Mouse (Mus musculus) ES-E14 (cell line): Measurements from ENCODE around the gene Ccr8.

Experiments used
- CHD2 ChIP-seq: IDR thresholded peaks from 2 replicates; pipeline ENCODE4 v1.6.1; 2014; ENCODE audit warnings: mild to moderate bottlenecking, low read depth, low read length, inconsistent platforms
- HCFC1 ChIP-seq: IDR thresholded peaks from 2 replicates; pipeline ENCODE4 v1.6.1; 2012; ENCODE audit warnings: low read length, inconsistent platforms, borderline replicate concordance; ENCODE audit not compliant: insufficient read depth
- ZNF384 ChIP-seq: IDR thresholded peaks from 2 replicates; pipeline ENCODE4 v1.6.1; 2012; ENCODE audit warnings: low read depth, low read length, inconsistent platforms

GRCm38 (mm10) chr9:120091696-120092238 is at the start of gene Ccr8:
- TF ChIP-seq HCFC1 = no peak
- no peak for TF ChIP-seq CHD2
- TF ChIP-seq ZNF384 = no peak
